Mouse (Mus musculus) CH12.LX (cell line): ENCODE measurements around the gene Fads2.

Source experiments
- BHLHE40 ChIP-seq: IDR thresholded peaks from 2 replicates; pipeline ENCODE4 v1.6.1; 2011; ENCODE audit warnings: mild to moderate bottlenecking, low read depth, low read length, improper control_type of control experiment
- CTCF ChIP-seq, 2 experiments: IDR thresholded peaks in 1 of 2; conservative IDR thresholded peaks in 1 of 2; 2 replicates each; pipeline ENCODE4 v1.5.1; 2011 to 2012; ENCODE audit warnings: low read depth in 2 of 2, low read length in 2 of 2, improper control_type of control experiment in 1 of 2, inconsistent platforms in 1 of 2, mild to moderate bottlenecking in 1 of 2, moderate library complexity in 1 of 2
- EP300 ChIP-seq: IDR thresholded peaks from 2 replicates; pipeline ENCODE4 v1.6.1; 2011; ENCODE audit warnings: low read length, improper control_type of control experiment
- ETS1 ChIP-seq: conservative IDR thresholded peaks from 2 replicates; pipeline ENCODE4 v1.6.1; 2012; ENCODE audit warnings: low read depth, mild to moderate bottlenecking, inconsistent platforms, low read length, improper control_type of control experiment, moderate library complexity
- KAT2A ChIP-seq: IDR thresholded peaks from 2 replicates; pipeline ENCODE4 v1.6.1; 2012; ENCODE audit warnings: low read length, improper control_type of control experiment, inconsistent platforms; ENCODE audit not compliant: insufficient replicate concordance
- MAFK ChIP-seq: IDR thresholded peaks from 2 replicates; pipeline ENCODE4 v1.6.1; 2011; ENCODE audit warnings: low read length, improper control_type of control experiment; ENCODE audit not compliant: insufficient replicate concordance
- MEF2A ChIP-seq: IDR thresholded peaks from 2 replicates; pipeline ENCODE4 v1.6.1; 2014; ENCODE audit warnings: low read depth, mild to moderate bottlenecking, inconsistent platforms, low read length, improper control_type of control experiment, borderline replicate concordance
- MYC ChIP-seq: IDR thresholded peaks from 2 replicates; pipeline ENCODE4 v1.6.1; 2011; ENCODE audit warnings: low read depth, mild to moderate bottlenecking, improper control_type of control experiment, low read length
- POLR2A ChIP-seq: IDR thresholded peaks from 2 replicates; pipeline ENCODE4 v1.6.1; 2011; ENCODE audit warnings: low read depth, mild to moderate bottlenecking, improper control_type of control experiment, low read length
- POLR2AphosphoS2 ChIP-seq: IDR thresholded peaks from 2 replicates; pipeline ENCODE4 v1.6.1; 2011; ENCODE audit warnings: low read depth, low read length, improper control_type of control experiment
- RAD21 ChIP-seq: IDR thresholded peaks from 2 replicates; pipeline ENCODE4 v1.6.1; 2011; ENCODE audit warnings: low read depth, mild to moderate bottlenecking, low read length, improper control_type of control experiment, moderate library complexity
- USF2 ChIP-seq: conservative IDR thresholded peaks from 2 replicates; pipeline ENCODE4 v1.6.1; 2011; ENCODE audit warnings: low read depth, low read length, improper control_type of control experiment
- ZMIZ1 ChIP-seq: IDR thresholded peaks from 2 replicates; pipeline ENCODE4 v1.6.1; 2012; ENCODE audit warnings: low read depth, mild to moderate bottlenecking, inconsistent platforms, low read length, improper control_type of control experiment
- ZNF384 ChIP-seq: IDR thresholded peaks from 2 replicates; pipeline ENCODE4 v1.6.1; 2012; ENCODE audit warnings: low read depth, low read length, improper control_type of control experiment, inconsistent platforms

- TF ChIP-seq RAD21 (no peak), EP300 (no peak), USF2 (no peak), MAFK (no peak), ZNF384 (no peak), MEF2A (no peak), CTCF (conservative IDR thresholded peaks at IDR 0.05 in 1 of 2, IDR thresholded peaks at IDR 0.05 in 1 of 2; ENCODE audit: low read depth in 2 of 2, low read length in 2 of 2) (no peak), MYC (no peak), POLR2A (no peak), ZMIZ1 (no peak), KAT2A (no peak), ETS1 (no peak), POLR2AphosphoS2 (no peak), BHLHE40 (no peak)
Observed at GRCm38 (mm10) chr19:10055261-10055660, 46.3 kb downstream of the Fads2 start.
